Mouse (Mus musculus) megakaryocyte, embryonic 14.5 days (primary cell): ENCODE measurements at regions not wholly inside any gene's neighbourhood (a gene's known extent, or its start where the extent isn't known, plus 50 kb on each side); places are given as distances from the start of the nearest gene placed in this dataset.

Source experiments
- FLI1 ChIP-seq: IDR thresholded peaks from 2 replicates; pipeline ENCODE4 v1.6.1; 2012; ENCODE audit warnings: low read length, inconsistent platforms, mixed read lengths
- GATA1 ChIP-seq: IDR thresholded peaks from 3 replicates; pipeline ENCODE4 v1.6.1; 2012; ENCODE audit warnings: mixed read lengths, low read length, inconsistent platforms, borderline replicate concordance

DNA sequence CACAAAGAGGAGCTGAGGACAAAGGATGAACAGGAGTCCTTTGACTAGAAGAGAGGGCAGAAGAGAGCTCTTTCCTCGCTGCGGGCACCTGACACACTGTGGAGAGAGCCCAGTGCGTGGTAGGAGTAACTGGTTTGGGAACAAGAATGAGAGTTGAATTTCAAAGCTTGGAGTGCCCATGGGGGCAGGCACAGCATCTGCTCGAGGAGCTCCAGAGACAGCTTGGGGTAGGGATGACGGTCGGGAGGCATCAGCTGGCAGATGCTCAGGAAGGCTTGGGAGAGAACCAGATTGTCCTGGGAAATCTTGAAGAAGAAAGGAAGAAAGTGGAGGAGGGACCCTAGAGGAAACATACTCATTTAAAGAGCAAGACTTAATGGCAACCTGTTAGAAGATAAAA, 297.0 kb downstream of the Rps24 start:
- TF ChIP-seq GATA1 (no peak), FLI1 (no peak)
